Mouse (Mus musculus): Measurements from ENCODE around the gene Gm49396.

The Gm49396 gene

GRCm38 (mm10) chr7:30552102-30553020 lies 10.8 kb upstream of the Gm49396 start, which contains the start of the genes Hspb6 and Proser3:
Hspb6 (plus strand) TSS chr7:30552178.
Proser3 (minus strand) TSS chr7:30552299.
- DNase-seq (ENCODE audit: low spot score in 2 of 2): peak; percentile 94 to 98

- no peak for DNase-seq (ENCODE audit: low spot score in 2 of 2)
Measured at GRCm38 (mm10) chr7:30553021-30553589, 10.0 kb upstream of the Gm49396 start.

DNA sequence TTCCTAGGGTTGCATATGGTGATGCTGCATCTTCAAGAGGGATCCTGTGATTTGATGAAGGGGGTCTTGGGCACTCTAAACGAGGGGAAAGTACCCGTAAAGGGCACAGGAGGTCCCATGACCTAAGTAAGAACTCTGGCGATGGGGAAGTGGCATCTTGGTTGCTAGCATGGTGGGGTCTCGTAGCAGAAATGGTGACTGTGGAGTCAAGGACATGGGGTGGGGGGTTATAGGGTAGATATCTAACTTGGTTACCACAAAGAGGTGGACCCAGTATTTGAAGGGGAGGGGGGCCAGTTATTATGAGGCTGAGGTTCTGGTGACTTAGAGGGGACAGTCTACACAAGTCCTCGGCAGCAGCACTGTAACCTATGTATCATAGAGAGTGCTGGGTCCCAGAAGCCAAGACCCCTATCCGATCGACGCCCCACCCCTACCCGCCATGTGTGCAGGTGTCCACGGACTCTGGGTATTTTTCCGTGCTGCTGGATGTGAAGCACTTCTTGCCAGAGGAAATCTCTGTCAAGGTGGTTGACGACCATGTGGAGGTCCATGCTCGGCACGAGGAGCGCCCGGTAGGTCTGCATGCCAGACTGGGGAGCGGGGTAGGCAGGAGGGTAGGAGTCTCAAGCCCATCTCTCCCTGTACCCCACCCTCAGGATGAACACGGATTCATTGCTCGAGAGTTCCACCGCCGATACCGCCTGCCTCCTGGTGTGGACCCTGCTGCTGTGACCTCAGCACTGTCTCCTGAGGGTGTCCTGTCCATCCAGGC lies 9.1 kb upstream of the Gm49396 start:
- DNase-seq (ENCODE audit: low spot score in 2 of 2): no peak

DNA sequence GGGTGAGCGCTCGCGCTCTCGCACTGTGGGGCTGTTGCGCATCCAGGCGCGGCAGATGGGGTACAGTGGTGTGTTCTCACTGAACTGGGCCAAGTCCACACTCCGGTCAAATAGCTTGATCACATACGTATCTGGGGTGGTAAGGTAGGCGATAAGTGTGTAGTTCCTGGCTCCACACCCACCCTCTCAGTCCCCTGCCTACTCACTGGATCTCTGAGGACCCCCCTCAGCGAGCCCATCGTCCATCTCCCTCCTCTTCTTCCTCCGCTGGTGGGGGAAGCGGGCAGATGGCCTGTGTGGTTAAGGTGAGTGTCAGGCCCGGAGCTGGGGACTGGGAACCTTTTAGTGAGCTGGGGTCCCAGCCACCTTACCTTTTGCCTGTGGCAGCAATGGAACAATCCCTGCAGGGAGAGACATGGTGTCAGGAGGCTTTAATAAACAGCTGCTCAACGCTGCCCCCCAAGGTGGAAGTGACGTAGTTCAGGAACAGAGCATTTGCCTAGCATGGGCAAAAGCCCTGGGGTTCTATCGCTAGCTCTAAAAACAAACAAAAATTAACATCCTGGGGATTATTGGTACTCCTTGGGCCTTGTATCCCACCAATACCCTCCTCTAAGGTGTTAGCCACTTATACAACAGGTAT lies 6.1 kb upstream of the Gm49396 start:
- no peak for DNase-seq (ENCODE audit: low spot score in 2 of 2)

- DNase-seq (ENCODE audit: low spot score in 2 of 2): no peak
Measured at GRCm38 (mm10) chr7:30557901-30558514, 5.1 kb upstream of the Gm49396 start.

GRCm38 (mm10) chr7:30558656-30559442 lies 4.3 kb upstream of the Gm49396 start:
- no peak for DNase-seq (ENCODE audit: low spot score in 2 of 2)

GRCm38 (mm10) chr7:30559443-30559954 lies 3.6 kb upstream of the Gm49396 start, which contains the start of gene Lin37:
Lin37 (minus strand) TSS chr7:30559838.
- DNase-seq (ENCODE audit: low spot score in 2 of 2): peak; percentile 97 to 99

DNA sequence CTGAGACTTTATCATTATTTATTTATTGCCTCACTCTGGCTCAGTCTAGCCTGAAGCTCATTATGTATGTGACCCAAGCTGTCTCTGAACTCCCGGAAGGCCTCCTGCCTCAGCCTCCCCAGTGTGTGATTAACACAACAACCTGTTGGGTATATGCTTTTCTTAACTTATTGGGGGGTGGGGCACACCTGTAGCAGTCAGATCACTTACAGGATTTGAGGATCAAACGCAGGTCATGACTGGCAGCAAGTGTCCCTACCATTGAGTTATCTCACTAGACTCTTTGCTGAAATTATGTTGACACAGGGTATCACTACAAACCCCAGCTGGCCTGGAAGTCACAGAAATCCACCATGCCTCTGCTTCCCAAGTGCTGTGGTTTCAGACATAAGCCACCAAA lies 2.8 kb upstream of the Gm49396 start:
- no peak for DNase-seq (ENCODE audit: low spot score in 2 of 2)

DNA sequence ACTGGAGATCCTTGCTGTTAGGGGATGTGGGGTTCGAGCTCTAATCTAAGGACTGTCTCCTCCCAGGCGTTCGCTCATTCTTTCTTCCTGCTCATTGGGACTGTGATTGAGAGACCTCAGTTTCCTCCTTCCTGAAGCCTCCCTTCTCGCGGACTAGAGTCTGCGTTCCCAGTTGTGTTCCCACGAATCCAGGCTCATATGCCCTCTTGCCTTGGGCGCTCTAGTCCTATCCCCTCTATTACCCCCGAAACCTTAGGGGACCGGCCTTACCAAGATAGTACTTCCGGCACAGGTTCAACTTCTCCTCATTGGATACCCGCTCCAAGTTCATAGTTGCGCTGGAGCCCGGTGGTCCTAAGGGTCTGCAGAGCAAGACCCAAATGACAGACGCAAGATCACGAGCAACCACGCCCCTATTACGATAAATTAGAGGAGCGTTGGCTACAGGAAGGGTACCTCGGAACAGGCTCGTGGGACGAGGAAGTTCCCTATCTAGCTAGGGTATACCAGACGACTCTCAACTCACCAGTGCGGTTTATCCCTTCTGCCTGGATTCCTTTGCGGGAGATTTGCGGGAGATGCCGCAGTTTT lies 523 bp upstream of the Gm49396 start:
- no peak for DNase-seq (ENCODE audit: low spot score in 2 of 2)

DNA sequence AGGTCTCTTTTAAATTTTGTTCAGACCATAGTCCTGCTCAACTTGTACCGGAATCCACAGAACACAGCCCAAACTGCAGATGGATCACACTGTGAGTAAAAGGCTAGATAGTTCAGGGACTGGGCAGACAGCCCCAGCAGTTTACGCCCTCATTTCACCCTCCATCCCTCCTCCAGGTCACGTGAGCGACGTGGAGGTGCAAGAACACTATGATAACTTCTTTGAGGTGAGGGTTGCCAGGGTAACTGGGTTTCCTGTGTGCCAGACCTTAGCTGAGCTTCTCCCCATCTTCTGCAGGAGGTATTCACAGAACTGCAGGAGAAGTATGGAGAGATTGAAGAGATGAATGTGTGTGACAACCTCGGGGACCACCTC lies 749 bp downstream of the Gm49396 start:
- DNase-seq (ENCODE audit: low spot score in 2 of 2): no peak

DNA sequence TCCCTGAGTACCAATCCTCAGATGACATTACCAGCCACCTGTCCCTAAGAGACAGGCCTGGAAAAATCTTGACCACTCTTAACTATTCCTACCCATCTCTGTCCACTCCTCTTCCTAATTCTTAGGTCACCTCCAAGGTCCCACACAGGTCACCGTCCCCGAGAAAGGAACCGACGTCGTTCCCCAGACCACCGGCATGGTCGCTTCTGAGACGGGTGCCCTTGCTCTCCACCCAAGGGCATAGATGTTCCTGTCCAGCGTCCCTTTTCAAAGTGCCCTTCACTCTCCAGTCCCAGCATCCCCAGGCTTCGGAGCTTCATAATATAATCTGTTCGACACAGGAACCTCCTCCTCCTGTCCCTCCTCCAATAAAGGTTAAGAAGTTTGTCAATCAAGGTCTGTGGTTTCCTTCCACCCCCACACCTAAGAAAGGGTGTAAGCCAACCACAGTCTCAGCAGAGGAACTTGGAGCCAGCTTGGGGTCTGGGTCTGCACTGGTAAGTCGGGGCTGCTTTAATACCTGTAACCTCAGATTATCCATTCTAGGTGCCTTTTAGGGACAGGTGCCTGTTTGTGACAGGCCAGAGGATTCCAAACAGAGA lies 1.9 kb downstream of the Gm49396 start, which contains the start of gene Igflr1:
TSS of gene Igflr1 (plus strand) at position 458 of the 602 bp plus-strand sequence.
- DNase-seq (ENCODE audit: low spot score in 2 of 2): no peak

DNA sequence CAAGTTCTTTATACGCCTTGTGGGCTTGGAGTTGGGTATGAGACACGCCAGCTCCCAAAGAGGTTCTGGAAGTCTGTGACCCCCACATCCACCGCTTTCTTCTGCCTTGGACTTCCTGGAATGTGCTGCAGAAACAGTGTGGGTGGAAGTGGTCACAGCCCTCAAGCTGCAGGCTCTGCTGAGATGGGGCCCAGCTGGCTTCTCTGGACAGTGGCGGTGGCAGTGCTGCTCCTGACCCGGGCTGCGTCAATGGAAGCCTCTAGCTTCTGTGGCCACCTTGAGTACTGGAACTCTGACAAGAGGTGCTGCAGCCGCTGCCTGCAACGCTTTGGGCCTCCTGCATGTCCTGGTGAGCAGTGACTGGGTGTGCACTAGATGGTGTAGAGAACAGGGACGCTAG lies 2.9 kb downstream of the Gm49396 start:
- DNase-seq (ENCODE audit: low spot score in 2 of 2): no peak

GRCm38 (mm10) chr7:30567555-30567954 lies 4.4 kb downstream of the Gm49396 start:
- DNase-seq (ENCODE audit: low spot score in 2 of 2): no peak

DNA sequence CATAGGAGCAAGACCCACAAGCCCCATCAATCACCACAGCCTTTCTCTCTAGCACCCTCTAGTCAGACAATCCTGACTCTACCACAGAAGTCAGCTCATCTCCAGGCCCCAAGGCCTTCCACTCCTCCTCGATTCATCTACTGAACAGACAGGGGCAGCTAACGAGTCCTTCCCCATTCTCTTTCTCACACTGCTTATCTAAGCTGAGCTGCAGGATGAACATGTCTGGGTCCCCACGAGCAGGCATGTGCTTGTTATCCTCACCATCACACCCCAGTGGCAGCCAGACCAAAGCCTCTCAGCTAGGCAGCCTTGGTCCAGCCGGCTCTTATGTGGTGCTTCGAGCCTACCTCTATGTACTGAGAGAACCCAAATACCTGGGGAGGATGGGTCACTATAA lies 9.2 kb downstream of the Gm49396 start:
- no peak for DNase-seq (ENCODE audit: low spot score in 2 of 2)

DNA sequence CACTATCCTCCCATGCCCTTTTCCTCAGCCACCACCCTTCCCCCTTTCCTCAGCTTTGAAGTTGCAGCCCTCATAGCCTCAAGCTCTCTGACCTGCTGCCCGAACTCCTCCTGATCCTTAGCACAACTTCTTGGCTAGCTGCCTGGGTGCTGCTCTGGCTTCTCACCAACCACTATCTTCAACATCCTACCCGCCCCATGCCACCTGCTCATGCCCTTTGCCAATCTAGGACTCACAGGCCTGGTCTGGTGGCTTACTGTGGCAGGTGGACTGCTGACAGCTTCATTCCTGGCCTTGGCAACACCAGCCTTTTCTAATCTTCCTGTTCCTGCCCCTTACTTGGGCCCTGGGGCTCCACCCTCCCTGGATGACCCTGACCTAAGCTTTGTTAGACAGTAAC lies 9.8 kb downstream of the Gm49396 start:
- no peak for DNase-seq (ENCODE audit: low spot score in 2 of 2)

DNA sequence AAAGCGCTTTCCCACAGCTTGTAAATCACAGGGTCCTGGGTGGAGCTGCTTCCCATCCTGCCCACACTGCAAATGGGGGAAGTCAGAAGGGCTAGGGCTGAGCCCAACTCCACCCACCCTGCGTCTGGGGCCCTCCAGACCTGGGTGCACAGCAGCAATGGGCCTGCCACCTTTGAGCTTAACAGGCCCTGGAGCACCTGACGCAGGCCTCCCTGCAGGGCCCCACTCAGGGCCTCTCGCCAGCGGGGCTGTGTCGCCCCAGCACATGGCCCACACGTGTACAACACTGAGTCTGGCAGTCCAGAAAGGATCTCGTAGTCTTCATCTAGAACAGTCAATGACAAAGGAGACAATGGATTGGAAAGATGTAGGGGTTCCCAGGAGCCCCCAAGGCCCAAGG lies 16.8 kb downstream of the Gm49396 start:
- DNase-seq (ENCODE audit: low spot score in 2 of 2): no peak

DNA sequence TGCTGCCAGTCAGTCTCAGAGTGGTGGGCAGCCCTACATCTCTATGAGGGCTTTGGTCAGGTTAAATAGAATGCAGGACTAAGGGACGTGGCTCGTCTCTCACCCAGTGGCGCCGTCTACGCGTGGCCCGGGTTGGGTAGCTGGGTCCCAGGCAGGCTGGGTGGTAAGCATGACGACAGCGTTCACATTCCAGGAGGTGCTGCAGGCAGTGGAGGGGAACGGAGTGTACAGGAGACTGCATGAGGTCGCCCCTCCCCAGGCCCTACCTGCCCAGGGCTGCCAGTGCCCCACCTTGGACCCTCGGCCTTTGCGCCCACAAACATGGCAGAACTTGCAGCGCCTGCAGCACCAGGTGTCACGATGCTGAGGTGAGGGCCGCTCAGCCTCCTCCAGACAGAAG lies 18.4 kb downstream of the Gm49396 start:
- no peak for DNase-seq (ENCODE audit: low spot score in 2 of 2)

DNA sequence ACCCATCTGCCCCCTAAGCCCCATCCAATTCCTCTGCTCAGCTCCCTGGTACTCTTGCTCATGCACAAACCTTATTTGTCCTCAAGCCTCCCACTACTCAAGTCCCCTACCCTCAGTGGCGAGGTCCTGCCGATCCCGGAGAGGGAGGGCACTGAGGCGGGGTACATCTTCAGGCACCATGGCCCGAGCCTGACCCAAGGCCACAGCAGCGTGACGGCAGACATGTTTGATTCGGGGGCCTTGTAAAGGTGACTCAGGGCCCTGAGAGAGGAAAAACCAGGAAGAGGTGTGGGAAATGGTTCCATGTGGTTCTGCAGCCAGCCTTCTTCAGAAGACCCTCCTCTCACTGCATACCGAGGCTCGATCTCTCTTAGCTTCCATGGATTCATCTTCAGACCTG lies 21.2 kb downstream of the Gm49396 start:
- no peak for DNase-seq (ENCODE audit: low spot score in 2 of 2)

DNA sequence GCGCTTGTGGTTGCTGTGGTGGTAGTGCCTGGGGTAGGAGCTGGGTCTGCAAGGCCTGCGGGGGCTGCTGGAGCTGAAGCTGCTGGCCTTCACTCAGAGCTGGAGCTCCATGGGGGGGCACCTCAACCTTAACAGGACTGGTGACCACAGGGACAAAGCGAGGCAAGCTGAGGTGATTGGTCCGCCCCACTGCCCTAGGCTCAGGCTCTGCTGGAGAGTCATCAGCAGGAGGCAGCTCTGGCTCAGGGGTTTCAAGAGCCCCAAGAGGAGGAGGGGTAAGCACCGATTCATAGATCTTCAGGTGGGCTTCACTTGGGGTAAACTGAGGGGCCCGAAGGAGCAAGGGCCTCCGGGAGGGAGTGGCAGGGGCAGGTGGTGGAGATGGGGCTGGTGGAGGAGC lies 22.0 kb downstream of the Gm49396 start:
- no peak for DNase-seq (ENCODE audit: low spot score in 2 of 2)
